Mouse (Mus musculus) MEL (cell line): ENCODE measurements around the gene Ocel1. TPM values are rescaled to one million over a fixed set of nuclear protein-coding genes. Genes with fewer than 3 reads are reported as not detected.

ENCODE experiments used
- DNase-seq: peaks from one replicate; pipeline ENCODE4 v3.0.0; 2011; ENCODE audit warnings: low read depth, low spot score
- H3K27ac ChIP-seq: 2 replicates; pipeline ENCODE4 v1.5.1; 2012; ENCODE audit warnings: low read depth, mild to moderate bottlenecking, control low read depth, low read length, moderate library complexity; ENCODE audit not compliant: control insufficient read depth
- H3K27me3 ChIP-seq, 2 experiments: fragments of 150-350 bp in 1 of 2; sonication (generic) in 1 of 2; 2 replicates each; pipeline ENCODE4 v1.6.1; 2012; ENCODE audit warnings: low read length in 2 of 2, mild to moderate bottlenecking in 2 of 2, improper control_type of control experiment in 1 of 2, moderate library complexity in 1 of 2; ENCODE audit not compliant: insufficient read depth in 2 of 2, control insufficient read depth in 1 of 2
- H3K36me3 ChIP-seq, 2 experiments: 2 replicates each; pipeline ENCODE4 v1.6.1; 2012 to 2014; ENCODE audit warnings: low read length in 2 of 2, improper control_type of control experiment in 1 of 2, inconsistent platforms in 1 of 2, mild to moderate bottlenecking in 1 of 2; ENCODE audit not compliant: insufficient read depth in 2 of 2, control insufficient read depth in 1 of 2
- H3K4me1 ChIP-seq, 2 experiments: fragments of 150-350 bp in 1 of 2; sonication (generic) in 1 of 2; 2 replicates each; pipeline ENCODE4 v1.6.1; 2012; ENCODE audit warnings: low read length in 2 of 2, improper control_type of control experiment in 1 of 2, mild to moderate bottlenecking in 1 of 2; ENCODE audit not compliant: insufficient read depth in 2 of 2, control insufficient read depth in 1 of 2
- H3K4me3 ChIP-seq, 2 experiments: fragments of 150-350 bp in 1 of 2; sonication (generic) in 1 of 2; 2 replicates each; pipeline ENCODE4 v1.5.1; 2012; ENCODE audit warnings: low read depth in 2 of 2, low read length in 2 of 2, mild to moderate bottlenecking in 2 of 2, moderate library complexity in 2 of 2, control low read depth in 1 of 2, improper control_type of control experiment in 1 of 2; ENCODE audit not compliant: control insufficient read depth in 1 of 2, insufficient read depth in 1 of 2
- H3K79me2 ChIP-seq: 2 replicates; pipeline ENCODE4 v1.6.1; 2012; ENCODE audit warnings: mild to moderate bottlenecking, low read length, moderate library complexity; ENCODE audit not compliant: control insufficient read depth, poor library complexity, insufficient read depth
- H3K9ac ChIP-seq: 2 replicates; pipeline ENCODE4 v1.6.1; 2012; ENCODE audit warnings: low read depth, mild to moderate bottlenecking, control low read depth, low read length, moderate library complexity; ENCODE audit not compliant: control insufficient read depth, poor library complexity, severe bottlenecking
- H3K9me3 ChIP-seq: fragments of 150-350 bp; sonication (generic); replicated peaks from 2 replicates; pipeline ENCODE4 v1.6.1; 2012; ENCODE audit warnings: mild to moderate bottlenecking, low read length, improper control_type of control experiment, moderate library complexity; ENCODE audit not compliant: insufficient read depth
- CTCF ChIP-seq, 3 experiments: IDR thresholded peaks in 2 of 3; conservative IDR thresholded peaks in 1 of 3; 2 replicates each; pipeline ENCODE4 v1.5.1; 2011 to 2012; ENCODE audit warnings: low read length in 3 of 3, low read depth in 2 of 3, mild to moderate bottlenecking in 2 of 3, improper control_type of control experiment in 1 of 3, inconsistent platforms in 1 of 3, mixed read lengths in 1 of 3, moderate library complexity in 1 of 3; ENCODE audit not compliant: control insufficient read depth in 1 of 3, insufficient read depth in 1 of 3, poor library complexity in 1 of 3, severe bottlenecking in 1 of 3
- E2F4 ChIP-seq: IDR thresholded peaks from 2 replicates; pipeline ENCODE4 v1.6.1; 2011; ENCODE audit warnings: low read depth, low read length, improper control_type of control experiment, borderline replicate concordance
- ELF1 ChIP-seq: IDR thresholded peaks from 2 replicates; pipeline ENCODE4 v1.6.1; 2014; ENCODE audit warnings: low read depth, mild to moderate bottlenecking, inconsistent platforms, low read length, improper control_type of control experiment, moderate library complexity
- EP300 ChIP-seq, 2 experiments: IDR thresholded peaks; 2 replicates each; pipeline ENCODE4 v1.6.1; 2011; ENCODE audit warnings: improper control_type of control experiment in 2 of 2, low read length in 2 of 2, low read depth in 1 of 2, mild to moderate bottlenecking in 1 of 2
- ETS1 ChIP-seq: IDR thresholded peaks from 2 replicates; pipeline ENCODE4 v1.6.1; 2012; ENCODE audit warnings: low read depth, mild to moderate bottlenecking, inconsistent platforms, low read length, improper control_type of control experiment, moderate library complexity
- GABPA ChIP-seq: IDR thresholded peaks from 2 replicates; pipeline ENCODE4 v1.6.1; 2012; ENCODE audit warnings: low read depth, mild to moderate bottlenecking, inconsistent platforms, low read length, improper control_type of control experiment, moderate library complexity
- GATA1 ChIP-seq: IDR thresholded peaks from 2 replicates; pipeline ENCODE4 v1.6.1; 2011; ENCODE audit warnings: low read depth, low read length, improper control_type of control experiment
- HCFC1 ChIP-seq: IDR thresholded peaks from 2 replicates; pipeline ENCODE4 v1.6.1; 2012; ENCODE audit warnings: low read depth, mild to moderate bottlenecking, inconsistent platforms, low read length, improper control_type of control experiment, moderate library complexity
- JUND ChIP-seq: IDR thresholded peaks from 2 replicates; pipeline ENCODE4 v1.6.1; 2011; ENCODE audit warnings: low read depth, mild to moderate bottlenecking, improper control_type of control experiment, low read length
- MAFK ChIP-seq: IDR thresholded peaks from 2 replicates; pipeline ENCODE4 v1.6.1; 2011; ENCODE audit warnings: low read depth, mild to moderate bottlenecking, low read length, improper control_type of control experiment, borderline replicate concordance
- MAX ChIP-seq: IDR thresholded peaks from 2 replicates; pipeline ENCODE4 v1.6.1; 2011; ENCODE audit warnings: low read length, improper control_type of control experiment
- MAZ ChIP-seq: IDR thresholded peaks from 2 replicates; pipeline ENCODE4 v1.6.1; 2012; ENCODE audit warnings: low read depth, mild to moderate bottlenecking, inconsistent platforms, low read length, improper control_type of control experiment
- MEF2A ChIP-seq: IDR thresholded peaks from 2 replicates; pipeline ENCODE4 v1.6.1; 2014; ENCODE audit warnings: low read depth, mild to moderate bottlenecking, inconsistent platforms, low read length, improper control_type of control experiment; ENCODE audit not compliant: poor library complexity, insufficient replicate concordance, severe bottlenecking; ENCODE audit errors: extremely low read depth
- MXI1 ChIP-seq: IDR thresholded peaks from 2 replicates; pipeline ENCODE4 v1.6.1; 2011; ENCODE audit warnings: mild to moderate bottlenecking, low read depth, low read length, improper control_type of control experiment
- MYB ChIP-seq: IDR thresholded peaks from 2 replicates; pipeline ENCODE4 v1.6.1; 2011; ENCODE audit warnings: mild to moderate bottlenecking, low read depth, low read length, improper control_type of control experiment
- NRF1 ChIP-seq: IDR thresholded peaks from 2 replicates; pipeline ENCODE4 v1.6.1; 2014; ENCODE audit warnings: low read depth, mild to moderate bottlenecking, inconsistent platforms, low read length, improper control_type of control experiment, moderate library complexity; ENCODE audit not compliant: poor library complexity, insufficient read depth, severe bottlenecking
- POLR2AphosphoS5 ChIP-seq: IDR thresholded peaks from 2 replicates; pipeline ENCODE4 v1.6.1; 2012; ENCODE audit warnings: low read depth, borderline replicate concordance, mild to moderate bottlenecking, inconsistent platforms, low read length, moderate library complexity, mixed read lengths
- RAD21 ChIP-seq: IDR thresholded peaks from 2 replicates; pipeline ENCODE4 v1.6.1; 2011; ENCODE audit warnings: mild to moderate bottlenecking, low read depth, low read length, improper control_type of control experiment
- RCOR1 ChIP-seq: IDR thresholded peaks from 2 replicates; pipeline ENCODE4 v1.6.1; 2012; ENCODE audit warnings: low read depth, mild to moderate bottlenecking, inconsistent platforms, low read length, improper control_type of control experiment
- SMC3 ChIP-seq: IDR thresholded peaks from 2 replicates; pipeline ENCODE4 v1.6.1; 2011; ENCODE audit warnings: low read depth, low read length, improper control_type of control experiment
- TAL1 ChIP-seq: IDR thresholded peaks from 2 replicates; pipeline ENCODE4 v1.6.1; 2012; ENCODE audit warnings: mild to moderate bottlenecking, inconsistent platforms, low read length, moderate library complexity, mixed read lengths
- TBP ChIP-seq: IDR thresholded peaks from 2 replicates; pipeline ENCODE4 v1.8.0; 2011; ENCODE audit warnings: low read depth, low read length, improper control_type of control experiment
- TCF12 ChIP-seq: IDR thresholded peaks from 2 replicates; pipeline ENCODE4 v1.6.1; 2014; ENCODE audit warnings: low read depth, mild to moderate bottlenecking, inconsistent platforms, low read length, improper control_type of control experiment, moderate library complexity
- UBTF ChIP-seq: IDR thresholded peaks from 2 replicates; pipeline ENCODE4 v1.6.1; 2012; ENCODE audit warnings: low read depth, mild to moderate bottlenecking, inconsistent platforms, low read length, improper control_type of control experiment, moderate library complexity, borderline replicate concordance; ENCODE audit not compliant: insufficient read depth
- USF2 ChIP-seq, 2 experiments: IDR thresholded peaks; 2 replicates each; pipeline ENCODE4 v1.6.1; 2011 to 2012; ENCODE audit warnings: improper control_type of control experiment in 2 of 2, low read length in 2 of 2, borderline replicate concordance in 1 of 2, inconsistent platforms in 1 of 2, low read depth in 1 of 2, mild to moderate bottlenecking in 1 of 2; ENCODE audit not compliant: insufficient read depth in 1 of 2
- ZC3H11A ChIP-seq: IDR thresholded peaks from 2 replicates; pipeline ENCODE4 v1.6.1; 2012; ENCODE audit warnings: low read depth, mild to moderate bottlenecking, inconsistent platforms, low read length, improper control_type of control experiment
- ZKSCAN1 ChIP-seq: IDR thresholded peaks from 2 replicates; pipeline ENCODE4 v1.6.1; 2012; ENCODE audit warnings: low read depth, mild to moderate bottlenecking, inconsistent platforms, low read length, improper control_type of control experiment, moderate library complexity
- ZMIZ1 ChIP-seq: IDR thresholded peaks from 2 replicates; pipeline ENCODE4 v1.6.1; 2012; ENCODE audit warnings: low read depth, mild to moderate bottlenecking, inconsistent platforms, low read length, improper control_type of control experiment, moderate library complexity
- ZNF384 ChIP-seq: IDR thresholded peaks from 2 replicates; pipeline ENCODE4 v1.6.1; 2012; ENCODE audit warnings: low read depth, mild to moderate bottlenecking, inconsistent platforms, low read length, improper control_type of control experiment
- polyA plus RNA-seq, 2 experiments: library from polyadenylated mRNA; stranded (reverse) in 1 of 2; unstranded in 1 of 2; fragments of >175 nt in 1 of 2; fragments of >200 nt in 1 of 2; gene quantifications; 2 replicates each; pipeline versions ENCODE4 v1.2.1 to v1.2.4; 2012; ENCODE audit warnings: low replicate concordance in 2 of 2, low read depth in 1 of 2; ENCODE audit not compliant: insufficient read length in 2 of 2, insufficient read depth in 1 of 2, missing spikeins in 1 of 2
- total RNA-seq: library from RNA; depleted of rRNA; stranded (reverse); fragments of 300-350 nt; gene quantifications from 2 replicates; pipeline ENCODE4 v1.2.3, GENCODE M21; 2012

Gene Ocel1
- total and polyA plus RNA-seq, 3 experiments, result 16.2 to 18.3 TPM; not detected in 1

GRCm38 (mm10) chr8:71405401-71406098 is 34.5 kb downstream of the Ocel1 start, which contains the start of gene Ankle1 (continued):
- TF ChIP-seq POLR2AphosphoS5 (peak; percentile 4; the same call in 1 of the 2 replicates), MEF2A (no peak), RCOR1 (peak; percentile 44; the same call in 1 of the 2 replicates), ETS1 (no peak), ZKSCAN1 (no peak), ZC3H11A (no peak), HCFC1 (peak; percentile 66), GABPA (no peak), MXI1 (peak; percentile 86), JUND (no peak), MYB (peak; percentile 26; the same call in 1 of the 2 replicates), USF2 (IDR thresholded peaks at IDR 0.05; ENCODE audit: borderline replicate concordance in 1 of 2, insufficient read depth in 1 of 2, low read depth in 1 of 2, low read length in 2 of 2) (no peak)
- TF ChIP-seq, all 39 proteins: peak for 20

GRCm38 (mm10) chr8:71406099-71407015 is 35.3 kb downstream of the Ocel1 start:
- Histone ChIP-seq H3K9me3 (no peaks in the 10 kb centered on the region), H3K4me3 (peak overlapping the region; percentile 77 to 82), H3K79me2 (peaks cover 26% of the 10 kb centered on the region), H3K9ac (peak overlapping the region; percentile 84), H3K36me3 (peaks cover 0 to 11% of the 10 kb centered on the region in 2 experiments; a peak in 2 of 4 replicates), H3K4me1 (peaks cover 0 to 20% of the 10 kb centered on the region in 2 experiments; a peak in 2 of 4 replicates), H3K27me3 (no peaks in the 10 kb centered on the region), H3K27ac (peak overlapping the region; percentile 35)
- peak; percentile 77 for DNase-seq
- no peak for TF ChIP-seq MAFK
- TF ChIP-seq NRF1, result peak; percentile 48; the same call in 1 of the 2 replicates
- TF ChIP-seq MAX, result peak; percentile 34
- TF ChIP-seq MXI1, result peak; percentile 91
- no peak for TF ChIP-seq MEF2A
- TF ChIP-seq UBTF, result no peak
- peak; percentile 71 to 86 (median 75) for TF ChIP-seq CTCF (IDR thresholded peaks at IDR 0.05 in 2 of 3, conservative IDR thresholded peaks at IDR 0.05 in 1 of 3; ENCODE audit: control insufficient read depth in 1 of 3, insufficient read depth in 1 of 3, low read depth in 2 of 3, low read length in 3 of 3, poor library complexity in 1 of 3, severe bottlenecking in 1 of 3)
- TF ChIP-seq RAD21, result peak; percentile 61
- TF ChIP-seq ELF1, result no peak
- no peak for TF ChIP-seq ZNF384
- TF ChIP-seq ZMIZ1, result no peak
- TF ChIP-seq JUND, result no peak
- no peak for TF ChIP-seq E2F4
- no peak for TF ChIP-seq TBP
- TF ChIP-seq ZC3H11A, result no peak; the same call in 1 of the 2 replicates
- peak; percentile 62 for TF ChIP-seq SMC3
- no peak for TF ChIP-seq TAL1
- no peak for TF ChIP-seq EP300 (IDR thresholded peaks at IDR 0.05; ENCODE audit: low read depth in 1 of 2, low read length in 2 of 2)
- TF ChIP-seq TCF12, result no peak
- 0 out of 2 replicates have a peak, but pooled peaks have one; percentile 16 for TF ChIP-seq MAZ
- TF ChIP-seq GATA1, result no peak
- no peak for TF ChIP-seq HCFC1
- TF ChIP-seq ETS1, result no peak
